Mouse (Mus musculus): ENCODE data around the gene Rplp0.

The Rplp0 gene

GRCm38 (mm10) chr5:115579363-115579762, 20.1 kb downstream of the Rplp0 start:
- in situ Hi-C loops (cut with MboI, MseI), result loop anchor here (5.0 kb wide), 1 partner anchor 822 kb away; no protein-coding TSS in a partner anchor

DNA sequence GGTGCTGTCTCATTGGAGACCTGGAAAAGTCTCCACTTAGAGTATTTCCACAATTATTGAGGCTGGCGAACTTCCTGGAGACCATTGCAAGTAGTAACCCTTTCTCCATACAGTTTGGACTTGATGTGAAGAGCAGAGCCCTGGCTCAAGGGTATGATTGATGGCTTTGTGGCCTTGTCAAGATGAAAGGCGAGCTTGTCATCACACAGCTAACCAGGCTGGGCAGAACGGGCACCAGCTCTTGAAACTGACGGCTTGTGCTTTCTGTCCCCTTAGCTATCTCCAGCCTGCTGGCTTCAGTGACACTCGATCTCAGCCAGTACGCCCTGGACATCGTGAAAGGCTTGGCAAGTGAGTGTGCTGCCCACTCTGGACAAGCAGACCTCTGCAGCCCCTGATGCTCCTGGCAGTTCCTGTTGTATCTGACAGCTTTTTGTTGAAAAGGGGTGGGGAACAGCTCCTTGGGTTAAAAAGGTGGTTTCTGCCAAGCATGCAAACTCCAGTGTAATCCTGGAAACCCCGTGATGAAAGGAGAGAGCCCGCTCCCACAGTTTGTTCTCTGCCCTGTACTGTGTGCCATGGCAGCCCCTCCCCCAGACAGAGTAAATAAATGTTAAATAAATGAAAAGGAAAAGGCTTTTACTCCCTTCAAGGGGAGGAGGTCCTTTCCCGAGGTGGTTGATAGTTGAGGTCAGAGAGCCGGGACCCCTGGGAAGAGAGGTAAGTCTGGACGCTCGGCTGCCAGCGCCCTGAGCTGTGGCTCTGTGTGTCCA, 21.1 kb downstream of the Rplp0 start:
- in situ Hi-C loops (cut with MboI, MseI), result no loop called here

GRCm38 (mm10) chr5:115581662-115582061, 22.4 kb downstream of the Rplp0 start:
- in situ Hi-C loops (cut with MboI, MseI), result no loop called here

- in situ Hi-C loops (cut with MboI, MseI), result no loop called here
Observed at GRCm38 (mm10) chr5:115585616-115586015, 26.3 kb downstream of the Rplp0 start.

DNA sequence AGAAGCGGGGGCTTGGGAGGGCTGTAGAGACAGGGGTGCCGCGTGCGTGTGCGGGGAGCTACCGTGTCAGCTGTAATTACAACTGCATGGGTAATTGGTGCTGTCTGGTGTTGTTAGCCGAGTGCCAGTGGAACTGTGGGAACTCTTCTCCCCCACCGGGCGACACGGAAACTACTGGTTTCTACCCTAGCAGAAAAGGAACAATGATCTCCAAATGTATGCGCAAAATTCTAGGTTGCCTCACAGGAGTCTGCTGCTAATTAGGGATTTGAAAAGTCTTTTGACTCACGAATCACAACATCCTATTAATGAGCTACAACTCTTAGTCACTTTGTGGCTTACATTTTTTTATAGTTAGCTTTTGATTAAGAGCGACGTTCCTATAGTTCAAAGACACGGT, 26.9 kb downstream of the Rplp0 start:
- in situ Hi-C loops (cut with MboI, MseI), result no loop called here

GRCm38 (mm10) chr5:115586780-115587179, 27.5 kb downstream of the Rplp0 start:
- in situ Hi-C loops (cut with MboI, MseI), result no loop called here

- in situ Hi-C loops (cut with MboI, MseI), result no loop called here
Observed at GRCm38 (mm10) chr5:115591028-115591427, 31.8 kb downstream of the Rplp0 start.

- in situ Hi-C loops (cut with MboI, MseI), result no loop called here
Observed at GRCm38 (mm10) chr5:115591506-115591905, 32.2 kb downstream of the Rplp0 start.

GRCm38 (mm10) chr5:115603561-115603960, 44.3 kb downstream of the Rplp0 start:
- in situ Hi-C loops (cut with MboI, MseI), result no loop called here

DNA sequence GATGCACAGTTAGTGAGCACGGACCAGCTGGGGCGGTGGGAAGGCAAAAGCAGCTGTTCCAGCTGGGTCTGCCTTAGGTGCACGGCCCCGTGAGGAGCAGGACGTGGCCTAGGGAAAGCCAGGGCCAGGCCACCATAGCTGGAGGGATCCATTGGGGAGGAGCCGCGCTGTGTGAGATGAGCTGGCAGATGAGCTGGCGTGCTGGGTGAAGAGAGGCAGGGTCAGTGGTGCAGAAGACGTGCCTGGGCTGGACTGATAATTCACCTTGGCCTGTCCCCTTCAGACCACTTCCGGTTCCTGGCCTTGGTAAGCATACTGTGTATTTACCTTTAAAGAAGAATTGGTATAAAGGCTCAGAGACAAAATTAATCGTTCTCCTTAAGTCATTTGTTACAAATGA, 52.3 kb downstream of the Rplp0 start:
- in situ Hi-C loops (cut with MboI, MseI), result loop anchor here (5.0 kb wide), 1 partner anchor 44 kb away; the partner anchor contains the start of gene Gcn1l1
